Comparison of ENCODE assay signal across 9 mouse cellular contexts in the genomic region with DNA sequence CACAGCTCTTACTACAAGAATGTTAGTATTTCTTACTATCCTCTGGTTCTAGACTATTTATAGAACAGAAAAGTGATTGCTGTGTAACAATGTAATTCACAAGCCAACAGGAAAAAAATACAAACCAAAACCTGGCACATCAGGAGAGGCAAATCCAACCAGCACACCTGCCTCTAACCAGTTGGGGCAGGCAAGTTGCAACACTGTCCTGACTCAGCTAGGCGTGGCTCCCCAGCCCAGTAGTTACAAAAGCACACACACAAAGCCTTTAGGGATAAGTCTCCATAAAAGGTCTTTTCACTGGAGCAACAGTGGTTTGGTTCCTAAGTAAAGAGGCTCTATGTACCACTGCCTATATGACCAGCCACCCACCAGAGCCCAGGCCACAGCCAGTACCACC. TPM values are rescaled to one million over a fixed set of nuclear protein-coding genes. Genes with fewer than 3 reads are reported as not detected.
DNase-seq lines count a peak whose midpoint lies in the region; ATAC-seq and TF ChIP-seq lines count a peak whose summit lies in the region.
"Had no signal": no experiment of that assay in that cellular context is flagged by ENCODE, and none has a peak within 500 bp of the region (broad histone marks: within the 10 kb centered on the region; RNA-seq: fewer than 3 reads in every experiment).

No protein-coding gene starts in this region.

- peaks cover 32% of the 10 kb centered on the region for H3K4me1 ChIP-seq in kidney, adult 2 months (ENCODE audit: control insufficient read depth, insufficient read depth, low read length)
- peaks cover 19% of the 10 kb centered on the region for H3K4me1 ChIP-seq in stomach, embryonic 14.5 days (ENCODE audit: control insufficient read depth, insufficient read depth, low read length)
- H3K4me1 ChIP-seq in midbrain, embryonic 10.5 days = peaks cover 22% of the 10 kb centered on the region

- no peaks in the 10 kb centered on the region for H3K36me3 ChIP-seq in kidney, adult 2 months (ENCODE audit: control insufficient read depth, insufficient read depth, low read length)
- no peaks in the 10 kb centered on the region for H3K36me3 ChIP-seq in stomach, embryonic 14.5 days (ENCODE audit: control insufficient read depth, insufficient read depth, low read length)
- peaks cover 16% of the 10 kb centered on the region; the same call in 1 of the 2 replicates for H3K36me3 ChIP-seq in midbrain, embryonic 10.5 days

- peak overlapping the region; percentile 66 for H3K27ac ChIP-seq in kidney, adult 2 months (ENCODE audit: insufficient read depth, low read depth, low read length)
- H3K27ac ChIP-seq in stomach, embryonic 14.5 days (ENCODE audit: low read length) = peak overlapping the region; percentile 74
- H3K27ac ChIP-seq in midbrain, embryonic 10.5 days (replicated peaks) = no peak overlapping the region
- H3K27ac ChIP-seq: embryonic facial prominence, embryonic 12.5 days had no signal

- no peak overlapping the region for H3K4me3 ChIP-seq in kidney, adult 2 months (ENCODE audit: insufficient read depth, low read depth, low read length)
- no peak overlapping the region for H3K4me3 ChIP-seq in stomach, embryonic 14.5 days (ENCODE audit: low read depth, low read length)
- no peak overlapping the region for H3K4me3 ChIP-seq in midbrain, embryonic 10.5 days
- H3K4me3 ChIP-seq: embryonic facial prominence, embryonic 12.5 days had no signal

- WGBS in kidney, adult 2 months = 47% methylated on average over 1 of the region's 1 CpGs
- 63% methylated on average over 1 of the region's 1 CpGs for WGBS in stomach, embryonic 14.5 days
- 82% methylated on average over 1 of the region's 1 CpGs for WGBS in midbrain, embryonic 10.5 days

- H3K4me2 ChIP-seq in stomach, embryonic 14.5 days (replicated peaks; ENCODE audit: low read depth, low read length) = no peak overlapping the region
- H3K4me2 ChIP-seq: embryonic facial prominence, embryonic 12.5 days had no signal

- no peak for ATAC-seq in stomach, embryonic 14.5 days (ENCODE audit: insufficient number of reproducible peaks, insufficient read depth, low FRiP score, low read depth)
- no peak for ATAC-seq in CD4-positive, CD25-positive, alpha-beta regulatory T cell, adult 4 months

- no peak for TF ChIP-seq POLR2A in kidney, adult 2 months (IDR thresholded peaks at IDR 0.05; ENCODE audit: low read depth, low read length)

- no peak overlapping the region for H3K9ac ChIP-seq in stomach, embryonic 14.5 days (replicated peaks; ENCODE audit: low read depth, low read length)
- H3K9ac ChIP-seq: embryonic facial prominence, embryonic 12.5 days had no signal

- no peak for TF ChIP-seq CTCF in kidney, adult 2 months (conservative IDR thresholded peaks at IDR 0.05; ENCODE audit: insufficient read depth, insufficient read length, low read depth, low read length)

- DNase-seq in kidney, adult 2 months = peak; percentile 45
- DNase-seq in kidney, adult 11 months = no peak
- DNase-seq in R1 (ENCODE audit: low read depth, low spot score) = peak; percentile 66
- DNase-seq in kidney, postnatal 25 days = peak; percentile 30 to 67
- no peak for DNase-seq in right cerebral cortex, adult 2 months (ENCODE audit: low spot score in 2 of 2)
- no peak for DNase-seq in midbrain, embryonic 10.5 days (ENCODE audit: low spot score)

- H3K9me3 ChIP-seq in stomach, embryonic 14.5 days (ENCODE audit: control insufficient read depth, low read depth, low read length) = no peaks in the 10 kb centered on the region
- no peaks in the 10 kb centered on the region for H3K9me3 ChIP-seq in midbrain, embryonic 10.5 days (replicated peaks)
- H3K9me3 ChIP-seq: embryonic facial prominence, embryonic 12.5 days had no signal

- H3K27me3 ChIP-seq in kidney, adult 2 months (replicated peaks; ENCODE audit: control insufficient read depth, insufficient read depth, low read length) = no peaks in the 10 kb centered on the region
- H3K27me3 ChIP-seq in stomach, embryonic 14.5 days (ENCODE audit: control insufficient read depth, insufficient read depth, low read length) = no peaks in the 10 kb centered on the region
- H3K27me3 ChIP-seq in midbrain, embryonic 10.5 days (ENCODE audit: low read depth, poor library complexity, severe bottlenecking) = no peaks in the 10 kb centered on the region
- H3K27me3 ChIP-seq: embryonic facial prominence, embryonic 12.5 days had no signal

RNA-seq across cellular contexts. Expression of a gene that starts 20.8 kb away (rescaled TPM):
- 32.7 and 36.1 TPM in 2 replicates for polyA plus RNA-seq in kidney, adult 2 months (2012; rRNA removed)
- polyA plus RNA-seq in stomach, embryonic 14.5 days (2014; fragmentation: Nextera tagmentation; extraction: Ambion mirVana) = 52.5 and 55.5 TPM in 2 replicates
- polyA plus RNA-seq in CD4-positive, CD25-positive, alpha-beta regulatory T cell, adult 4 months (2017; shearing (Covaris generic)) = 10 to 100 TPM; 79.7 to 84.1 TPM
- polyA plus RNA-seq in midbrain, embryonic 10.5 days (2016; fragmentation: Nextera tagmentation; extraction: Ambion mirVana) = 29.5 TPM in 2 replicates

RNA-seq across cellular contexts. Expression of a gene that starts 41.5 kb away (rescaled TPM):
- 137 and 150 TPM in 2 replicates for polyA plus RNA-seq in kidney, adult 2 months (2012; rRNA removed)
- 47.6 and 54.3 TPM in 2 replicates for polyA plus RNA-seq in stomach, embryonic 14.5 days (2014; fragmentation: Nextera tagmentation; extraction: Ambion mirVana)
- 10 to 100 TPM; 24.4 to 29.0 TPM for polyA plus RNA-seq in CD4-positive, CD25-positive, alpha-beta regulatory T cell, adult 4 months (2017; shearing (Covaris generic))
- 49.5 and 50.9 TPM in 2 replicates for polyA plus RNA-seq in midbrain, embryonic 10.5 days (2016; fragmentation: Nextera tagmentation; extraction: Ambion mirVana)

Comparison
In these comparisons a context has a peak if more than half of its experiments do, and no peak if none do; other contexts are left out.
1. DNase-seq: peak in kidney, adult 2 months (single experiment), R1 (single experiment) and kidney, postnatal 25 days (2 of 2); none in kidney, adult 11 months (single experiment), right cerebral cortex, adult 2 months (0 of 2) and midbrain, embryonic 10.5 days (single experiment).